Mouse (Mus musculus) lung, postnatal 0 days (tissue): ENCODE data around the gene Polr2m. TPM values are rescaled to one million over a fixed set of nuclear protein-coding genes. Genes with fewer than 3 reads are reported as not detected.
A peak's percentile ranks its signal among the peaks of the same experiment; 100 is the strongest.

Source experiments
- ATAC-seq: fragments of 200-750 bp; cut with Nextera tagmentation; 2 replicates; pipeline ENCODE4 v1.8.0; 2017; ENCODE audit warnings: moderate library complexity
- DNase-seq: peaks from one replicate; pipeline ENCODE4 v3.0.0-alpha.2; 2016; ENCODE audit warnings: low spot score
- H3K27ac ChIP-seq: fragments of 300-500 bp; sonication (generic); 2 replicates; pipeline ENCODE4 v1.5.1; 2014; ENCODE audit warnings: antibody characterized with exemption, mild to moderate bottlenecking, low read length, mixed read lengths
- H3K27me3 ChIP-seq: fragments of 300-500 bp; sonication (generic); replicated peaks from 2 replicates; pipeline ENCODE4 v1.6.1; 2014; ENCODE audit warnings: low read length, mixed read lengths; ENCODE audit not compliant: insufficient read depth
- H3K36me3 ChIP-seq: fragments of 300-500 bp; sonication (generic); 2 replicates; pipeline ENCODE4 v1.6.1; 2014; ENCODE audit warnings: low read length, mixed read lengths; ENCODE audit not compliant: insufficient read depth
- H3K4me1 ChIP-seq: fragments of 300-500 bp; sonication (generic); 2 replicates; pipeline ENCODE4 v1.6.1; 2014; ENCODE audit warnings: antibody characterized with exemption, low read depth, low read length, mixed read lengths; ENCODE audit not compliant: insufficient read depth
- H3K4me2 ChIP-seq: fragments of 300-500 bp; sonication (generic); replicated peaks from 2 replicates; pipeline ENCODE4 v1.6.1; 2014; ENCODE audit warnings: low read depth, mild to moderate bottlenecking, low read length, moderate library complexity, mixed read lengths
- H3K4me3 ChIP-seq: fragments of 300-500 bp; sonication (generic); 2 replicates; pipeline ENCODE4 v1.5.1; 2014; ENCODE audit warnings: low read depth, low read length
- H3K9ac ChIP-seq: fragments of 300-500 bp; sonication (generic); replicated peaks from 2 replicates; pipeline ENCODE4 v1.6.1; 2014; ENCODE audit warnings: low read depth, mild to moderate bottlenecking
- H3K9me3 ChIP-seq: fragments of 300-500 bp; sonication (generic); 2 replicates; pipeline ENCODE4 v1.6.1; 2016; ENCODE audit warnings: low read length, mixed read lengths
- CTCF ChIP-seq: IDR thresholded peaks from 2 replicates; pipeline ENCODE4 v1.5.1; 2016; ENCODE audit warnings: antibody characterized with exemption, mild to moderate bottlenecking
- EP300 ChIP-seq: IDR thresholded peaks from 2 replicates; pipeline ENCODE4 v1.6.1; 2016; ENCODE audit warnings: antibody characterized with exemption, mild to moderate bottlenecking, control low read depth
- WGBS: fragments of 180-500 bp; shearing (Covaris S2); extraction: QIAGEN DNeasy Blood & Tissue Kit; methylation state at CpG from one replicate; pipeline ENCODE4 v1.1.7; 2014; 5-methylcytosine and 5-hydroxymethylcytosine counted together
- polyA plus RNA-seq: library from polyadenylated mRNA; unstranded; fragments of >200 nt; fragmentation: Nextera tagmentation; extraction: Ambion mirVana; gene quantifications from 2 replicates; pipeline ENCODE4 v1.2.1, GENCODE M21; 2015

Polr2m gene
- polyA plus RNA-seq, 1 experiment from 2014 or later = 159 TPM

DNA sequence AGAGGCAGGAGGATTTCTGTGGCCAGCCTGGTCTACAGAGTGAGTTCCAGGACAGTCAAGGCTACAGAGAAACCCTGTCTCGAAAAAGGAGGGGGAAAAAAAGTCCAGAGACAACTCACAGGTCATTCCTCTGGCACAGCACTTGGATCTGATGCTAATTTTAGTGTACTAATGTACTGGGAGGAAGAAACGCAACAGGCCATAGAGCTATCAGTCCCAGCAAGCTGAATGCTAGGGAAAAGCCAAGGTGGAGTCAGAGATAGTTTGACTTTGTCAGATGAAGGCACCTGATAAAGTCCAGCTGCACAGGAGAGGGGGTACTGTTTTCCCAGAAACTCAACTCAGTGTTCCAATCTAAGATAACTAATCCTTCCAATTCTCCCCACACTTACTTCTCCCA, 5.4 kb downstream of the Polr2m start:
- no peaks in the 10 kb centered on the region for H3K9me3 ChIP-seq
- ATAC-seq (no peak), DNase-seq (no peak)
- TF ChIP-seq CTCF (no peak), EP300 (no peak)
- H3K27me3 ChIP-seq = no peaks in the 10 kb centered on the region
- no peak overlapping the region for H3K4me2 ChIP-seq
- H3K4me1 ChIP-seq = peaks cover 7% of the 10 kb centered on the region; the same call in 1 of the 2 replicates
- WGBS = 80% methylated on average over 2 of the region's 2 CpGs
- H3K27ac ChIP-seq = no peak overlapping the region
- H3K9ac ChIP-seq = no peak overlapping the region
- H3K4me3 ChIP-seq = no peak overlapping the region
- H3K36me3 ChIP-seq = peaks cover 52% of the 10 kb centered on the region

DNA sequence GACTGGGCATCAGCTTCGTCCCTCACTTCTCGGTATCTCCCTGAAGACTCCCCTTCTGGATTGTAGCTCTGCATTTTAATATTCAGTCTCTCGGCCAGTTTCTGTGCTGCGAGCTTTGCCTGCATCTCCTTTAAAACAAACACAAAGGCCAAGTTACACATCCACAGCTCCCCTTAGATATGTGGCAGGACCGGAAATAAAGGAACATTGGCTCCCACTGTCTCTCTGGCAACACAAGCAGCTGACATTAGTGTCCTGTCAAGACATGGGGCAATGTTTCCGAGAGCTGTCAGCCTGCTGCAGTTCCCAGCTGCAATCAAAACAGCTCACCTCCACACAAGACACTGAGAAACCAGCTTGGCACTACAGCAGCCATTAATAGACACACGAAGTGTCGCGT, 6.3 kb downstream of the Polr2m start:
- peaks cover 3% of the 10 kb centered on the region; the same call in 1 of the 2 replicates for H3K4me1 ChIP-seq
- TF ChIP-seq CTCF (no peak), EP300 (no peak)
- H3K4me2 ChIP-seq = no peak overlapping the region
- no peaks in the 10 kb centered on the region for H3K9me3 ChIP-seq
- no peak overlapping the region for H3K9ac ChIP-seq
- 80% methylated on average over 9 of the region's 9 CpGs for WGBS
- H3K4me3 ChIP-seq = no peak overlapping the region
- DNase-seq (peak; percentile 39), ATAC-seq (peak; percentile 43; the same call in 1 of the 2 replicates)
- H3K27me3 ChIP-seq = no peaks in the 10 kb centered on the region
- peaks cover 52% of the 10 kb centered on the region for H3K36me3 ChIP-seq
- H3K27ac ChIP-seq = no peak overlapping the region

- 94% methylated on average over 7 of the region's 7 CpGs for WGBS
- no peaks in the 10 kb centered on the region for H3K4me1 ChIP-seq
- H3K4me2 ChIP-seq = no peak overlapping the region
- TF ChIP-seq CTCF (no peak), EP300 (no peak)
- H3K9me3 ChIP-seq = no peaks in the 10 kb centered on the region
- no peak overlapping the region for H3K9ac ChIP-seq
- H3K4me3 ChIP-seq = no peak overlapping the region
- no peaks in the 10 kb centered on the region for H3K27me3 ChIP-seq
- H3K27ac ChIP-seq = no peak overlapping the region
- H3K36me3 ChIP-seq = peaks cover 52% of the 10 kb centered on the region
- ATAC-seq (no peak), DNase-seq (no peak)
Measured at GRCm38 (mm10) chr9:71478596-71478995, 7.1 kb downstream of the Polr2m start.

- Histone ChIP-seq H3K9ac (no peak overlapping the region), H3K36me3 (peaks cover 48% of the 10 kb centered on the region), H3K4me1 (no peaks in the 10 kb centered on the region), H3K27ac (no peak overlapping the region), H3K4me2 (no peak overlapping the region), H3K27me3 (no peaks in the 10 kb centered on the region), H3K9me3 (no peaks in the 10 kb centered on the region), H3K4me3 (no peak overlapping the region)
- TF ChIP-seq EP300 = no peak
- TF ChIP-seq CTCF = 0 out of 2 replicates have a peak, but pooled peaks have one; percentile 6
- DNase-seq = no peak
- no peak for ATAC-seq
- WGBS = 95% methylated on average over 3 of the region's 3 CpGs
Measured at GRCm38 (mm10) chr9:71476601-71477000, 9.1 kb downstream of the Polr2m start.

DNA sequence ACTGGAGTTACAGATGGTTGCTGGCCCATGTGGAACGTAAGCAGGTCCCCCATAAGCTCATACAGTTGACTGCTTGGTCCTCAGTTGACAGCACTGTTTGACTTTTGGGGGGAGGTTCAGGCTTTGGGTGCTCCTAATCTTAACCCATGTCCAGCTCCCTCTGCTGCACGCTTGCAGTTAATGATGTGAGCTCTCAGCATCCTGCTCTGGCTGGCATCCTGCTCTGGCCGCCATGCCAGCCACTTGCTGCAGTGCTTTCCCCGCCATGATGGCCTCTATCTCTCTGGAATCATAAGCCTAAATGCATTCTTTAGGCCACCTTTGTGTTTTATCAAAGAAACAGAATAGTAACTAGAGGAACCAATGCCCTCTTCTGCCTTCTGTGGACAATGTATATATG, 10.2 kb downstream of the Polr2m start:
- Histone ChIP-seq H3K27me3 (no peaks in the 10 kb centered on the region), H3K4me2 (no peak overlapping the region), H3K4me3 (no peak overlapping the region), H3K9ac (no peak overlapping the region), H3K9me3 (no peaks in the 10 kb centered on the region), H3K4me1 (no peaks in the 10 kb centered on the region), H3K36me3 (peaks cover 37% of the 10 kb centered on the region), H3K27ac (no peak overlapping the region)
- no peak for ATAC-seq
- WGBS = 86% methylated on average over 3 of the region's 4 CpGs
- DNase-seq = no peak
- TF ChIP-seq EP300 (no peak), CTCF (no peak)

DNA sequence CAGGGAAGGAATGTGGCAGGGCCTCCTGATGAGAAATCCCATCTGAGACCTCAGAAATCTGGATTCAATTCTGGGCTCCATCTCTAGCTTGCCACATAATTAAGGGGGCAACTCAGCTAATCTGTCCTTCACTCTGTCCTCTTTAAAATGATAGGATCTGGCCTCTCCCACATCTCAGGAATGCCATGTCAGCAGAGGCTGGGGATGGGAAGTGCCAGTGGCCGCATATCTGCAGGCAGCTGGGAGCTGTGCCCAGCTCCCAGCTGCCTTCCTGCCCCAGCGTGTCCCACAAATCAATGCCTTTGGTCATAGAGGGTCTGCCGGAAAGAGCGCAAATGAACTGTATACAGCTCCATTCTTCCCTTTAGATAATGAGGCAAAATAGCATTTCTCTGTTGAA, 18.3 kb downstream of the Polr2m start:
- TF ChIP-seq CTCF (no peak), EP300 (no peak)
- no peak overlapping the region for H3K4me3 ChIP-seq
- H3K4me2 ChIP-seq = no peak overlapping the region
- H3K9ac ChIP-seq = no peak overlapping the region
- no peaks in the 10 kb centered on the region for H3K4me1 ChIP-seq
- H3K27ac ChIP-seq = no peak overlapping the region
- no peaks in the 10 kb centered on the region for H3K9me3 ChIP-seq
- DNase-seq (no peak), ATAC-seq (peak; percentile 38; the same call in 1 of the 2 replicates)
- 39% methylated on average over 4 of the region's 4 CpGs for WGBS
- H3K36me3 ChIP-seq = no peaks in the 10 kb centered on the region
- no peaks in the 10 kb centered on the region for H3K27me3 ChIP-seq

DNA sequence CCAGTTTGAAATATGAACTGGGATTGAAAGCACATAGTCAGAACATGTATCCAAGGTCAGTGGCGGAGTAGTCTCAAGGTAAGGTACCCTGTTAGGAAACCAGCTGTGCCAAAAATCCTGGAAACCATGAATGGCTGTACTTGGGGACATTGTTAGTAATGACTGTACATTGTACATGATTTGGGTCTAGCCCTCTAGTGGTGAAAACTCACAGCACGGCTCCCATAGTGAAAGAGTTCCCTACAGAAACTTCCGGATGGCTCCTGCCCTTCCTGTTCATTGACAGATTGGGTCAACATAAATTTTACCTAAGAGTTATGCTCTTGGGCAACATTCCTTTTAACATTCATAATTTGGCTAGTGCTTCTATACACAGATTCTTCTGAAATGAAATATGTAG, 19.6 kb downstream of the Polr2m start:
- peak; percentile 42 for DNase-seq

More for the DNA sequence above, 19.6 kb downstream of the Polr2m start:
- Histone ChIP-seq H3K36me3 (no peaks in the 10 kb centered on the region), H3K9me3 (no peaks in the 10 kb centered on the region), H3K27me3 (no peaks in the 10 kb centered on the region), H3K4me1 (no peaks in the 10 kb centered on the region), H3K4me3 (no peak overlapping the region), H3K27ac (no peak overlapping the region), H3K4me2 (no peak overlapping the region), H3K9ac (no peak overlapping the region)
- no peak for ATAC-seq
- WGBS = 63% methylated on average over 3 of the region's 3 CpGs
- TF ChIP-seq CTCF (peak; percentile 70), EP300 (no peak)
